8 mouse cellular contexts compared by ENCODE assay signal in genomic region chr5:137338256-137338655, GRCm38 (mm10). TPM values are rescaled to one million over a fixed set of nuclear protein-coding genes. Genes with fewer than 3 reads are reported as not detected.
DNase-seq lines count a peak whose midpoint lies in the region; ATAC-seq lines count a peak whose summit lies in the region.

No protein-coding gene starts in this region.

- peaks cover under 1% of the 10 kb centered on the region; the same call in 1 of the 2 replicates for H3K9me3 ChIP-seq in megakaryocyte, embryonic 14.5 days

- H3K27me3 ChIP-seq in megakaryocyte, embryonic 14.5 days (replicated peaks): peaks cover 38% of the 10 kb centered on the region

- H3K4me3 ChIP-seq in megakaryocyte, embryonic 14.5 days (replicated peaks): peak overlapping the region; percentile 93

- peak; percentile 94 to 96 for DNase-seq in adrenal gland, adult (ENCODE audit: inconsistent age in 2 of 2, low spot score in 1 of 2)
- DNase-seq in embryo, embryonic 10 days (ENCODE audit: low spot score): peak; percentile 95
- peak; percentile 87 for DNase-seq in gastrocnemius, postnatal 10 days
- peak; percentile 70 to 93 for DNase-seq in left cerebral cortex, adult 9 months (ENCODE audit: low spot score in 2 of 2)
- DNase-seq in right cerebral cortex, postnatal 10 days (ENCODE audit: low spot score in 2 of 2): peak; percentile 96
- peak; percentile 93 for DNase-seq in urinary bladder, postnatal 14 days (ENCODE audit: low spot score)

- H3K4me1 ChIP-seq in megakaryocyte, embryonic 14.5 days: peaks cover 47% of the 10 kb centered on the region

- ATAC-seq in inflammation-experienced regulatory T-cells, adult 6 months: peak; percentile 46

- no peaks in the 10 kb centered on the region for H3K36me3 ChIP-seq in megakaryocyte, embryonic 14.5 days (replicated peaks; ENCODE audit: low read length)

RNA-seq across cellular contexts. Expression of gene Slc12a9, which starts 4.9 kb away (rescaled TPM):
- total RNA-seq in gastrocnemius, postnatal 10 days (2021): 1 to 10 TPM; 4.2 to 7.4 TPM
- 10 to 100 TPM in 2 of 3 experiments, 1 to 10 TPM in 1; 6.0 to 15.2 (median 11.0) TPM for polyA plus RNA-seq in inflammation-experienced regulatory T-cells, adult 6 months (2017; shearing (Covaris generic))
- 2.5 and 6.4 TPM in 2 replicates for polyA plus RNA-seq in megakaryocyte, embryonic 14.5 days (2012; ENCODE audit: insufficient read depth, low replicate concordance)

RNA-seq across cellular contexts. Expression of gene Ephb4, which starts 11.7 kb away (rescaled TPM):
- 10 to 100 TPM; 30.6 to 38.8 TPM for total RNA-seq in gastrocnemius, postnatal 10 days (2021)
- not detected for polyA plus RNA-seq in inflammation-experienced regulatory T-cells, adult 6 months (2017; shearing (Covaris generic))
- not detected in 2 replicates for polyA plus RNA-seq in megakaryocyte, embryonic 14.5 days (2012; ENCODE audit: insufficient read depth, low replicate concordance)

RNA-seq across cellular contexts. Expression of gene Trip6, which starts 24.1 kb away (rescaled TPM):
- 10 to 100 TPM; 13.1 to 17.3 TPM for total RNA-seq in gastrocnemius, postnatal 10 days (2021)
- 1 to 10 TPM; 1.4 to 1.7 (median 1.6) TPM for polyA plus RNA-seq in inflammation-experienced regulatory T-cells, adult 6 months (2017; shearing (Covaris generic))
- polyA plus RNA-seq in megakaryocyte, embryonic 14.5 days (2012; ENCODE audit: insufficient read depth, low replicate concordance): 35.0 and 68.0 TPM in 2 replicates

RNA-seq across cellular contexts. Expression of gene Srrt, which starts 30.8 kb away (rescaled TPM):
- total RNA-seq in gastrocnemius, postnatal 10 days (2021): 10 to 100 TPM; 58.1 to 93.2 TPM
- 10 to 100 TPM; 58.1 to 76.1 (median 61.2) TPM for polyA plus RNA-seq in inflammation-experienced regulatory T-cells, adult 6 months (2017; shearing (Covaris generic))
- 163 and 271 TPM in 2 replicates for polyA plus RNA-seq in megakaryocyte, embryonic 14.5 days (2012; ENCODE audit: insufficient read depth, low replicate concordance)

RNA-seq across cellular contexts. Expression of gene Ufsp1, which starts 43.8 kb away (rescaled TPM):
- 10 to 100 TPM; 37.2 to 43.6 TPM for total RNA-seq in gastrocnemius, postnatal 10 days (2021)
- polyA plus RNA-seq in inflammation-experienced regulatory T-cells, adult 6 months (2017; shearing (Covaris generic)): 1 to 10 TPM in 2 of 3 experiments, under 1 TPM in 1; 0.32 to 2.0 (median 1.5) TPM
- polyA plus RNA-seq in megakaryocyte, embryonic 14.5 days (2012; ENCODE audit: insufficient read depth, low replicate concordance): 278 and 294 TPM in 2 replicates

Comparison
In these comparisons a context has a peak if more than half of its experiments do, and no peak if none do; other contexts are left out.
1. Peak in every context shown above with its lines: DNase-seq, ATAC-seq and H3K4me3 ChIP-seq.
2. RNA of gene Trip6, which starts 24.1 kb away (polyA plus RNA-seq): 35.0 to 68.0 TPM in megakaryocyte, embryonic 14.5 days; 1.4 to 1.7 TPM in inflammation-experienced regulatory T-cells, adult 6 months; every median in the first group is over 10 times any median in the second.